Mouse (Mus musculus) brain, embryonic 14.5 days (tissue): ENCODE measurements around the gene Gdf3.

ENCODE experiments used
- CTCF ChIP-seq: fragments of 200-500 bp; IDR thresholded peaks from 2 replicates; pipeline ENCODE4 v1.5.1; 2012; ENCODE audit warnings: inconsistent platforms, mild to moderate bottlenecking, moderate library complexity, borderline replicate concordance; ENCODE audit not compliant: insufficient read depth, insufficient read length; ENCODE audit errors: extremely low read depth
- POLR2A ChIP-seq: fragments of 200-500 bp; IDR thresholded peaks from 2 replicates; pipeline ENCODE4 v1.6.1; 2012; ENCODE audit warnings: mild to moderate bottlenecking, inconsistent platforms, borderline replicate concordance; ENCODE audit not compliant: poor library complexity, insufficient read depth, insufficient read length, severe bottlenecking; ENCODE audit errors: extremely low read depth

DNA sequence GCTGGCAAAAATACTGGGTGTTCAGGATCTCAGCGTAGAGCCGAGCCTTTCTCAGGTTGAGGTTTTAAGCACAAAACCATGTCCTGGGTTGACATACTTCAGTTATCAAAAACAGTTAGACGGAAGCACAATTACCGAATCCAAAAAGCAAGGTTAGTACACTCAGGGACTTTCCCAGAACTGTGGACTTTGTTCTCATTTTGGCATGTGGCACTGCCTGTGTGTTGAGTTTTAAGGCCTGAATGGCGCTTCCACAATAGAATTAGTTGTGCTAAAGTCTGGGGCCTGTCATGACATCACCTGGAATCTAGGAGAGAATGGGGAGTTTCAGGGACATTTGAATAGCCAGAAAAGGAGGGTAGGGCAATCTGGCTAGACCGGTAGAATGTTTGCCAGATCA, 11.5 kb downstream of the Gdf3 start:
- TF ChIP-seq CTCF (no peak), POLR2A (no peak)
